Mouse (Mus musculus): Measurements from ENCODE around the gene Errfi1. TPM values are rescaled to one million over a fixed set of nuclear protein-coding genes. Genes with fewer than 3 reads are reported as not detected.
"Not testable (repeated sequence)": the region's sequence is repeated elsewhere in the genome, so short reads cannot be mapped to it uniquely, and the experiment has no call there.

Errfi1 gene
- total RNA-seq, 2 experiments from 2014 or later: 37.2 to 43.4 TPM

DNA sequence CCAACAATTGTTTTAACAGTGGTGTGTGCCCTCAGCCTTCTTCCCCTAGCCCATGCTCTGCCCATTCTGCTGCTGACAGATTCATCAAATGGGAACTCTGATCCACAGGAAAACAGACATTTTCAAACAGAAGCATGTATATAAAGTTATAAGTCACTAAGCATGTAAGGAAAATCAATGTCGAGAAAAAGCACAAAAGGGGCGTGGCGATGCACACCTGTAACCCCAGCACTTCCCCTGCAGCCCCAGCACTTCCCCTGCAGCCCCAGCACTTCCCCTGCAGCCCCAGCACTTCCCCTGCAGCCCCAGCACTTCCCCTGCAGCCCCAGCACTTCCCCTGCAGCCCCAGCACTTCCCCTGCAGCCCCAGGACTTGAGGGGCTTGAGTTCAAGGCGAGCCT, 20.7 kb downstream of the Errfi1 start:
- DNase-seq (ENCODE audit: extremely low spot score in 1 of 2, low spot score in 1 of 2): not testable (repeated sequence)

DNA sequence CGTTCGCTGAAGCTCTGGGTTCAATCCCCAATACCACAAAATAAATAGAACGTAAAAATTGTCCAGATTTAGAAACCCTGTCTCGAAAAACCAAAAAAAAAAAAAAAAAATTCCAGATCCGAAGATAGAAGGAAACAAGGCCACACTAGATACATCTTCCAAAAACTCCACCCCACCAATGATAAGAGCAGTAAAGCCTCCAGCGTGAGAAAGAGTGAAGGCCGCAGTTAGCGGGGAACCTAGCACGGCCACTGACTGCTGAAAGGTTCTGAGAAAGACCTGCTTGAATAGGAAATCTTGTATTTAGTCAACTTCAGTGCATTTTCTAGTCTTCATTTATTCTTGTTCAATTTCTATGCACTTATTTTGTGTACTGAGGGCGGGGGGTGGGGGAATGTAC, 21.7 kb downstream of the Errfi1 start:
- DNase-seq (ENCODE audit: extremely low spot score in 1 of 2, low spot score in 1 of 2): no peak

DNA sequence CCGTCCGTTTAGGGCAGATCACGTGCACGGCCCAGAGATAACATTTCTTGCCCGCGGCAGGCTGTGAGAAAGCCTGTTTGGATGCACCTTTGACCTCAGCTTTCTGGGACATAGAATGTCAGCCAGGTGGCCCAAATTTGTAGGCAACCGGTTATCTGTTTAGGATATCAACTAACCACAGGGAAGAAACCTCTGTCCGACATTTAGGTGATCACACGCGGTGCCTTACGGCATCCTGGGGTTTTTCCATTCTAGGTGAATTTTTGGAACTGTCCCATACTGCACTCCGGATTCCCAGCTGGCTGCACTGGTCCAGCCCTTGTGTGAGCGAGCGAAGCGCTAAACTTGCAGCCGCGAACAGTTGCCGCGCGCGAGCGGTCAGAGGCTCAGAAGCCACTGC, 25.9 kb downstream of the Errfi1 start:
- no peak for DNase-seq (ENCODE audit: extremely low spot score in 1 of 2, low spot score in 1 of 2)

DNA sequence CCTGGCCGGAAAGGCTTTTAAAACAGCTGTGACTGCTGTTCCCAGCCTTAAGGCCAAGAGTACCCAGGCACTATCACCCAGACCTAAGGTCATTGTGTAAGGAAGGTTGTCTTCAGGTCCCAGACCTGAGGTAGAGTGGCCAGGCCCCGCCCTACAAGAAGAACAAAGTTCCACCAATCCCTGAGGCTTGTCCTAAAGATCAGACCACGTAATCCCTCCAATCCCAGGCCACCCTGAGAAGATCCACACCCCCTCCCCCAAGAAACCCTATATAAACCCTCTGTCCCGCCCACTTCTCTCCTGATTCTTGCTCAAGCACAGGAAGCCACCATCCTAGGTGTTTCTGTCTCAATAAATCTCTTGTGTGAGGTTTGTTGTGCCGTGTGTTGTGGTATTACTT, 26.6 kb downstream of the Errfi1 start:
- no peak for DNase-seq (ENCODE audit: extremely low spot score in 1 of 2, low spot score in 1 of 2)

DNA sequence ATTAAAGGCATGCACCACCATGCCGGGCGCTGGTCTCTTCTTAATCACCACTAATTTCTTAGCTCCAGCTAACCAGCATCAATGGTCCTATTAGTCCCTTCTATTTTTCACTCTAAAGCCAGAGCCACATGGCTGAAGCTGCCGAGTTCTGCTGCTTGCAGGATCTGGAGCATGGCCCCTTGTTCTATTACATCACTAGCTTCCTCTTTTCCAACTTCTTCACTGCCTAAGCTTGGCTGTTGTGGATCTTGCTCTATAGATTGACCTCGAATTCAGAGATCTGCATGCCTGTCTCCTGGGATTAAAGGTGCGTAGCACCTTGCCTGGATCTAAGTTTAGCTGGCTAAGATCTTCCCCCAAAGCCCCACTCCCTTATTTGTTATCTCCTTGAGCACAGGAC, 28.9 kb downstream of the Errfi1 start:
- no peak for DNase-seq (ENCODE audit: extremely low spot score in 1 of 2, low spot score in 1 of 2)

DNA sequence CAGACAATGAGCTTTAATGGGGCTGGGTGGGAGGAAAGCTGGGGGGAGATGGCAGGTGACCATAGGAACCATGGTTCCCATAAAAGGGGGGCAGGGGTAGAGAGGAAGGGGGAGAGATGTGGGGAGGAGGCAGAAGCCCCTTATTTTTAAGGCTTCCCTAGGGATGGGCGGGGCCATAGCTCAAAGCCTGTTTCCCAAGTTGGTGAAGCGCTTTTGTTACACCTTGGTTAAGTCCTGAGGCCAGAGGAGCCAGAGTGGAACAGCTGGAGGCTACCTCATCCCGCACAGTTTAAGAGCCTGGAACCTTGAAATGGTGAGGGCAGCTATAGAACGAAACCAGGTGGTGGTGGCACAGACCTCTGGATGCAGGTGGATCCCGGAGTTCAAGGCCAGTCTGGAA, 34.2 kb downstream of the Errfi1 start:
- no peak for DNase-seq (ENCODE audit: extremely low spot score in 1 of 2, low spot score in 1 of 2)

DNA sequence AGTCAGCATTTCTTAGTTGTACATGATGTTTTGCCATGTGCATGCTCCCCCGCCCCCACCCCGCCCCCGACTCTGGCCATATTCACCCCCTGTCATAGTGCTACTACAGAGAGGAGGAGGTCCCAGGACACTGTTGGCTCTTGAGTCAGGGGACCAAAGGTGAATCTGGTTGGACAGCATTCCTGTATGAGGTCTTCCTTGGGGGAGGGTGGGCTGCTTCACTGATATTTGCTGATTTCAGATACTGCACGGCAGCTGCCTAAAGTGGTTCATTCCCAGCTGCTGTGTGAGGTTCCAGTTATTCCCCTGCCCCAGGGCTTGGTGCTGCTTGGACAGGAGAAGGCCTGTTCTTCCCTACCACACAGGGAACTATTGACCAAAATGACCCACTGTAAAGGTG, 34.8 kb downstream of the Errfi1 start:
- no peak for DNase-seq (ENCODE audit: extremely low spot score in 1 of 2, low spot score in 1 of 2)

DNA sequence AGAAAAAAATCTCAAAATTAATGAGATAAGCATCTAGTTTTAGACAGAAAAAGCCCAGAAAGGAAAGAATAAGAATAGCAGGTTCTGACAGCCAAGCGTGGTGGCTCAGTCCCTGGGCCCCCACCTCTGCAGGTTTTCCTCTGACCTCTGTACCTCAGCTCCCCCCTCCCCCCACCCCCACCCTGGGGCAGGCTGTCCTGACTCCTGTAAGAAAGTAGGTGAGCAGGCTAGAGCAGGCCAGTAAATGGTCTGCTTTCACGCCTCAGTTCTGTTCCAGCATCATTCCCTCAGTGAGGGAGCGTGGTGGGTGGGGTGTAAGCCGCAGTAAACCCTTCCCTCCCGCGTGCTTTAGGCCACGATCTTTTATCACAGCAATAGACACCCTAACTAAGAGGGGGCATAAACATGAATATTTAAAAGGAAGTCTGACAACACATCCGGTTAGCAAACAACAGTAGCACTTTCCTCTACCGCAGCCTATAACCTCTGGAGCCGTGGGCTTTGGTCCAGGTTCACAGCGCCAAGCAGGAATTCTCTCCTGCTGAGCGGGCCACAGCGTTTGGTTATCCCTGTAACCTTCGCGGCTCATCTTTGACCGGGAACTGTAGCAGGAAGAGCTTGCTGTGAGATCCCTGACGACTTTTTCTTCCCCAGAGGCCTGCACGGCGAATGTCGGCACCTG, 35.7 kb downstream of the Errfi1 start:
- DNase-seq (ENCODE audit: extremely low spot score in 1 of 2, low spot score in 1 of 2): no peak

DNA sequence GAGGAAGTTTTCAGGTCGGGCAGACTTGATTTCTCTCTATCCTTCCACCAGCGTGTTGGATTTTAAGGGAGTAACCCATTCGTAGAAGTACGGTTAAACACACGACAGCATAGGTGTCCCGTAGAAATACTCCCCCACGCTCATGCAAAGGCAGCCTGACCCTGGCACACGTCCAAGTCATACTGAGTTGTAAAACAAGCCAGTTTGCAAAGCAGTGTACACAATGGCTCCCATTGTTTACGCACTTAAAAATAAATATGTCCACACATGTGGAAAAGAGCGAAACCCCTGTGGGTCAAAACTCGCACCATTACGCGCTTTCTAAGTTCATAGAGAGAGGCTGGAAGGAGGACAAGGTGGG, 36.2 kb downstream of the Errfi1 start:
- no peak for DNase-seq (ENCODE audit: extremely low spot score in 1 of 2, low spot score in 1 of 2)

DNA sequence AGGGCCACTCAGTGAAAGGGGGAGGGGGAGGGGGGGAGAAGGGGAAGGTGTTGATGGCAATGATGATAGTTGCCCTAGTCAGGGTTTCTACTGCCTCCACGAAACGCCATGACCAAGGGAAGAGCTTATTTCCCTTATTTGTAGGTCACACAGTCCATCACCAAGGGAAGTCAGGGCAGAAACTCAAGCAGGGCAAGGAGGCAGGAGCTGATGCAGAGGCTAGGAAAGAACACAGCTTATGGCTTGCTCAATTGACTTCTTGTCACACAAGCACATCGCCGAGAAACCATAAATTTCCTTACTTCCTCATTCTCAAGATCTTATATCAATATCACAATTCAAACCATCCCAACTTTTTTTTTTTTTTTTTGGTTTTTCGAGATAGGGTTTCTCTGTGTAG, 37.6 kb downstream of the Errfi1 start:
- no peak for DNase-seq (ENCODE audit: extremely low spot score in 1 of 2, low spot score in 1 of 2)

DNA sequence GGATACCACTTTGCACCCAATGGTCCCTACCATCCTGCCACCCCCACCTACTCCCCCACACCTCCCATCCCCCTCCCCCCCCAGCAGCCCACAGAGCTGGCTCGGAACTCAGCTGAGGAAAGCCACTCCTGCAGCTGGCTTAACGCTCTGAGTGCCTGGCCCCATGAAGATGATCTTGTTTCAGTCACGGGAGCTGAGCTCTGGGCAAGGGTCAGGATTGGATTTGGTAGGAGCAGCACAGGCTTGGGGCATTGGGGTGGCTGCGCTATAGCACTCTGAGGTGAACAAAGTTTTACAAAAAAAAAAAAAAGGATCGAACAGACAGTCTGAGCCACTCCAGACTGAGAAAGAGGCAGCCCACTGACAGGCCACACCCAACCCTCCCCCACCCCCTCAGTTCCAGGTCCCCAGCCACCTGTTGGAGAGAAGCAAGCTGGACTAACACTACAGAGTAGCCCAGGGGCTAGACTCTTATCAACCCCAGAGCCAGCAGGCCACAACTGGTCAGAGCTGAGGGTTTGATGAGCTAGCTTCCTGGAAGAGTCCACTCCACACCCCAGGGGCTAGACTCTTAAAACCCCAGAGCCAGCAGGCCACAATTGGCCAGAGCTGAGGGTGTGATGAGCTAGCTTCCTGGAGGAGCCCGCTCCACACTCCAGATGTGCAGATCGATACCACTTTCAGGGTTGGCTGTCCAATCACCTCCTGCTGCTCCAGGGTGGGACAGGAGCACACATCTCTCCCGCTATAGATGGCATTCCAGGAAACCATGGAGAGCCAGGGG, 41.2 kb downstream of the Errfi1 start:
- no peak for DNase-seq (ENCODE audit: extremely low spot score in 1 of 2, low spot score in 1 of 2)

DNA sequence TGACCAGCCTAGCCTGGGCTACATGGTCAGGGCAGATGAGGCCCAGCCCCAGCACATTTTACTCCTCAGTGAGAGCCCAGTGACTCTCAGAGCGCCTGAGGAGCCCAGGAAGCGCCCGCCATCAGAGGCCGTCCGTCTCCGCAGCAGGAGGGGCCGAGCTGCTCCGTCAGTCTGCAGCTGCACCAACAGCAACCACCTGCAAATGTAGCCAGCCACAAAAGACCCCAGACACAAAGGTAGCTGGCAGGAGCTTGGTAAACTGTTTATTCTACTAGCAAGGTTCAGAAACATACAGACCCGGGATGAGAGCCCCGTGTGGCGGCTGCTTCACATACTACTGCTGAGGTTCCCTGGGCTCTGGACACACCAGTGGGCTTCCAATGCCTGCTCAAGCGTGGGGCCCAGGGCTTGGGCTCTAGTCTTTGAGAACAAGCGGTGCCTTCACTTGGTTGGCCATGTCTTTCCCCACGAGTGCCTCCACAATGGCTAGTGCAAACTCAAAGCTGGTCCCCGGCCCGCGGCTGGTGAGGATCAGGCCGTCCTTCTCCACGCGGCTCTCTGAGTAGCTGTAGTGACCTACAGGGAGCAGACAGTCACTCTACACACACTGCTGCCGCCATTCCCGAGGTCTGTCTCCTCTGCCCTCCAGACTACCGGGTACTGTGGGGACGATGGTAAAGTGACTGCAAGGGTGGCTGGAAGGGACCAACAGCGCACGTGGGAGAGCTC, 43.3 kb downstream of the Errfi1 start:
- DNase-seq (ENCODE audit: extremely low spot score in 1 of 2, low spot score in 1 of 2): no peak

DNA sequence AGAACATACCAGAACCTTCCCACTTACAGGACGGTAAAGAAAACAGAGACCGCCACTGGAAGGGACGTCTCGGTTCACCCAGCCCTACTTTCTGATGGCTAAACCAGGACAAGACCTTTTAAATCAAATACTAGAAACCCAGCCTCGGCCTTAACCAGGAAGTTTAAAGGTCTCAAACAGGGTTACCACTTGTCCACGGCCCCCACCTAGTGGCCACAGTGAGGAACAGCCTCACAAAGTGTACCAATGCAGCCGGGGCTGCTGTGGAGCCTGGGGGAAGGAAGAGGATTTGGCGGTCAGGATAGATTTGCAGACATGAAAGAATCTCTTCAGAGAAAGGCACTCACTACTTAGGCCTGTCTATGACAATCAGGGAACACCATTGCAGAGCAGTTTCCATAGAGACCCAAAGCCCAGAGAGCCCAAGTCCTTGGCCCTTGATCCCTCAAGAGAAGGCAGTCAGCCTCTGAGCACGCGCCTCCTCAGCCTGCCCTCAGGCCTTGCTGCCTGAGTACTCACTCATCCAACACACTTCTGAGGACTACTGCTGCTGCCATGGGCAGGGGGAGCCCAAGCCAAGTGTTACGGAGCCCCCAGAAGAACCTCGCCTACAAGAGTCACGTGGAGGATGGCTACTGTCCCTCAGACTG, 45.1 kb downstream of the Errfi1 start:
- peak; percentile 42 to 60 for DNase-seq (ENCODE audit: extremely low spot score in 1 of 2, low spot score in 1 of 2)

DNA sequence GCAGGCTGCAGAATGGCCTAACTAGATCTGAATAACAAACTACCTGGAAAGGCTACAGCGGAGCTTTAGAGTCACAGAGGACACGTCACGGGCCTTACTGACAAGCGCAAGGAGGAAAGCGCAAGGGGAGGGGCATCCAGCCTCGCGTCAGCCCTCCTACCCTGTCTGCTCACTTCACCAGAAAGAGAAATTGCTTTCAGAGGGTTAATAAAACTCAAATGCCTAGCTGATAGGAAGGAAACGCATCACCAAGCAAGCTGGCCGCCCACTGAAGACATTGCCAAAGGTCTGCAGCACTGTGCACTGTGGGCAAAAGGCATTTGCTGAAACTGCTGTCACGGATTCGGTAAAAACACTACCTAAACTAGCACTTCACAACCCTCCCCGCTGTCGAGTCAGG, 46.8 kb downstream of the Errfi1 start:
- DNase-seq (ENCODE audit: extremely low spot score in 1 of 2, low spot score in 1 of 2): no peak

DNA sequence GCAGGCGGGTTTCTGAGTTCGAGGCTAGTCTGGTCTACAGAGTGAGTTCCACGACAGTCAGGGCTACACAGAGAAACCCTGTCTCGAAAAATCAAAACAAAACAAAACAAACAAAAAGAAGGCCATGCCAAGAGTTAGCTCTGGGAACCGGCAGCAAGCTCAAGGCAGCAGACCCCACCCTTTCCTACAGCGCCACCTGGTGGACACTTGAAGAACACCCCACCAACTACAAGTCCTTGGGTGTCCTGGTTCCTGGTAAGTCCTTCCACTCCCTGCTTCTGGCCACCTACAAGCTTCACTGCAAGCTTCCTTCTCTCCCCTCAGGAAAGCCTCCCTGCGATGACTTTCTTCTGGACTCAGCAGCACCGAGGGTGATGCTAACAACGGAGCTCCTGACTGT, 47.9 kb downstream of the Errfi1 start:
- peak; percentile 67 to 84 for DNase-seq (ENCODE audit: extremely low spot score in 1 of 2, low spot score in 1 of 2)

DNA sequence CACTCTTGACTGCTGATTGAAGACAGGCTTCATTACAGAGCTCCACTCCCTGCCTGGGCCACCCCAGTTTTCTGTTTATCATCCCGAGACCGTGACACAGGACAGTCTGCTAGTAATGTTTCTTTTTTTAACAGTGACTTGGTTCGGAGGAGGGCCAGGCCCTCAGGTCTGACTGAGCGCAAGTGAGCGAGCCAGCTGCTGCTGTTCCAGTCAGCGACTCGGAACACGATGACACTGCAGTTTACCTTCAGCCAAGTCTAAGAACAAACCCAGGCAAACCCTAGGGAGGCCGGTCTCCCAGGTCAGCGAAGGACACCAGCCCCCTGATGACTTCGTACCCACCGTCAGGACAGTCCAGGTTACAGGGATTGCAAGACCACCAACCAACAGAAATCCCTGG, 48.3 kb downstream of the Errfi1 start:
- no peak for DNase-seq (ENCODE audit: extremely low spot score in 1 of 2, low spot score in 1 of 2)

DNA sequence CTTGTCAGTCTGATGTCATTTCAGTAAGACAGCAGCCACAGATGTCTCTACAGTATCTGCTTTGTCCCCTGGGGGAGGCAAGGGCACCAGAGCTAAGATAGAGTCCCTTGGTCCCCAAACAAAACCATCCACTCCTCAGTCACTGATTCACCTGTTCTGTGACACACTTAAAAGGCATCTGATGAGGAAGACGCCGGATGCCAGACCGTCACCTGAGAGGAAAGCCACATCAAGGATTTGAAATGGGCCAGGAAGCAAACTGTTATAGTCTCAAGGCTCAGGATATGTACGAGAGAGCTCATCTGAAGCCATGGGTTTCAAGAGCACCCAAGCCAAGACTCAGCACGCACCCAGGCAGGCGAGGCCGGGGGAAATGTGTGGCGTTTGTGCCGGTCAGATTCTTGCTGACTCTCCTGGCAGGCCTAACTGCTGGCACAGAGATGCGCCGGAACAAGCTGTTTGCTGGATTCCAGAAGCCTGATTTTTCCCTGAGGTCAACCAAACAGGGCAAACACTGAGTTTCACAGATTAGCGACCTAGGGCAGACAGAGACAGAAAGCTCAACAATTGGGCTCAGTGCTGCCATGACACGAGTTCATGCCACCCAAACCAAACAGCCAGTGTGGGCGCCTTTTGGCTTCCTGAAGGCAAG, 49.5 kb downstream of the Errfi1 start:
- DNase-seq (ENCODE audit: extremely low spot score in 1 of 2, low spot score in 1 of 2): no peak

DNA sequence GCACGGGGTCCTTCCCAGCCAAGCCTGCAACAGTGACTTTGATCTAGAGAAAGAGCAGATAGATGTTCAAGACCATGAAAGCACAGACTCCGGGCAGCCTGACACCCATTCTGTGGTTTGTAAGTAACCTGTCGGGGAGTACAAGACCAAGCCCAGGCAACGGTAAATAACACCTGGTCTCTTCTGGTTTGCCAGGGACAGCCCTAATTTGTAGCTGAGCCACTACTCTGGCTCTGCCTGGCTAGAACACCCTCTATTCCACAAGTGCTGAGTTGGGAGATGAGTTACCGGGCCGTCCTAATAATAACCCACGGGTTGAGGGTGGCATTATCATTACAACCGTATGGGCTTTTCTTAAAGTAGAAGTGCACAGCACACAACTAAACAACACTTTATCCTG, 53.4 kb downstream of the Errfi1 start:
- DNase-seq (ENCODE audit: extremely low spot score in 1 of 2, low spot score in 1 of 2): no peak

DNA sequence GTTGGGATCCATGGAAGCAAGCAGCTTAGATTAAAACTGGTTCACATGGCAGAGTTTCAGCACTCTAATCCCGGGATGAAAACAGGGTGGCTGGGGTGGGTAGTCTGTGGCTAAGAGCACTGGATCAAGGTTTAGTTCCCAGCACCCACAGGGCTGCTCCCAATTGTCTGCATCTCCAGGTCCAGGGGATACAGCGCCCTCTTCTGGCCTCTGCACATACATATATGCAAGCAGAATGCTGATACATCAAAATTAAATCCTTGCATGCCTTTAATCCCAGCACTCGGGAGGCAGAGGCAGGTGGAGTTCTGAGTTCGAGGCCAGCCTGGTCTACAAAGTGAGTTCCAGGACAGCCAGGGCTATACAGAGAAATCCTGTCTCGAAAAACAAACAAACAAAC, 54.8 kb downstream of the Errfi1 start:
- DNase-seq (ENCODE audit: extremely low spot score in 1 of 2, low spot score in 1 of 2): not testable (repeated sequence)

DNA sequence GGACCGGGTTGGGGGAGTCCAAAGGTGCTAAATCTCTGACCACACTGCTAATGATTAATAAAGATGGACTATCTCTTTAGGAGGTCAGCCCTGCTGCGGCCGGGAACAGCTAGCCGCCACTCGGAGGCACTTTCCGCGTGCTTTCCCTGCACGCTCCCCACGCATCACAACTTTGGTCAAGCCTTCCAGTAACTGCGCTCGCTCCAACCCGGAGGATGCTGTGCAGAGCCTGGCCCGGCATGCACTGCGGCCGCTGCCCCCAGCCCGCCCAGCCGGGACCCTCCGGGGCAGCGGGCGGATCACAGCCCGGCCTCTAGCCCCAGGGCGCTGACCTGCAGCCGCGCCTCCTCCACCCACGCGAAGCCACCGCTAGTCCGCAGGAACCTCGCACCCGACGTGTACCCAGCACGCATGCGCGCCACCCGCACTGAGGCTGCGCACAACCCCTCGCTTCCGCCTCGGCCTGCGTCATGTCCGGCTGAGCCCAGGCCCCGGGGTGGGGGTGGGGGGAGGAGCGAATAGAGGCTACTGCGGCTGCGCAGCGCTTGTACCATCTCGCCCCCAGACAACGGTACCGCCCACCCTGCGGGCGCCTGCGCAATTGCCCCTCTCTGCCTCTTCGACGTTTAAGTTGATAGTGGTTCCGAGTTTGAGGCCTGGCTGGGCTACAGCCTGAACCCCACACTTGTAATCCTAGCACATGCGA, 55.9 kb downstream of the Errfi1 start:
- DNase-seq (ENCODE audit: extremely low spot score in 1 of 2, low spot score in 1 of 2): peak; percentile 99

Measured in layer of hippocampus, postnatal 25 days (tissue).